Mouse (Mus musculus) adrenal gland, postnatal 10 days (tissue): ENCODE measurements around the gene Zfp14. TPM values are rescaled to one million over a fixed set of nuclear protein-coding genes. Genes with fewer than 3 reads are reported as not detected.

Source experiments
- DNase-seq: peaks from one replicate; pipeline ENCODE4 v3.0.0; 2021; ENCODE audit warnings: mixed read lengths
- microRNA-seq: library from miRNA; unstranded; fragments of <30 nt; microRNA quantifications from one replicate; pipeline ENCODE4 v1.2.0, GENCODE M21; 2021
- total RNA-seq, 2 experiments: library from RNA; stranded (reverse); gene quantifications; 2 replicates each; pipeline ENCODE4 v1.2.3; 2021

Zfp14 gene
- total RNA-seq, 2 experiments from 2014 or later, result 2.3 to 2.8 TPM

DNA sequence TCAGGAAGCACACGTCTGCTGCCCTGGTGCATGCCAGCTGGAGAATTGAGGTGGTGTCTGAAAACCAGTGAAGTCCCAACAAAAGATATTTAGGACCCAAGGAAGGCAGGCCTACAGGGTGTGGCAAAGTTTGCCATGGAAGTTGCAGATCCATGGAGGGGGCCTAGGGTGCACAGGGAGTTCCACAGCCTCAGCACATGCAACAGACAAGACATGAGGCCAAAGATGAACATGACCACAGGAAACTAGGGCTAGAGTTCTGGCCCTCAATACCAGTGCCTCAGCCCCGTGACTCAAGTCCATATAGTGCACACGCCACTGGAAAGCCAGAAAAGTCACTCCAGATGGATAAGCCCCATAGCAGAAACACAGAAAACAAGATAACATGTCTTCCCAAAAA, 22.6 kb downstream of the Zfp14 start:
- no peak for DNase-seq

DNA sequence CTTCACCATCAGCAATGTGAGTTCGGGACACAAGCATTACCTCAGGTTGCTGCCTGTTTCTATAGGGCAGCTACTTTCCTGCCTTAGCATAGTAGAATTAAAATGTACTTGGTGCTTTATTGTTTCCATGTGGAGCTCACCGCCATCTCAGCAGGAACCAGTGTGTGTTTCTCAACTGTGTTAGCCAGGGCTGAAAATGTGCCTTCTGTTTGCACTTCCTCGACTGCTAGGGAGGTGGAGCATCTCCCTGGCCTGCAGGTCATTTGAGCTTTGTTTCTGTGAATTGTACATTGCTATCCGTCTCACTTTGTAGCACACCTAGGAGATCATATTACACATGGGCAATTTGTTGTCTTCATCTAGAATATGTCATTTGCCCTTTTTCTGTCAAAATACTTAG, 23.8 kb downstream of the Zfp14 start:
- DNase-seq, result no peak

- no peak for DNase-seq
Measured at GRCm38 (mm10) chr7:30025358-30025757, 25.8 kb downstream of the Zfp14 start.

GRCm38 (mm10) chr7:30023800-30024199, 27.4 kb downstream of the Zfp14 start:
- no peak for DNase-seq

- DNase-seq, result no peak
Measured at GRCm38 (mm10) chr7:30023324-30023723, 27.9 kb downstream of the Zfp14 start.

GRCm38 (mm10) chr7:30019543-30019942, 31.6 kb downstream of the Zfp14 start:
- DNase-seq, result no peak

DNA sequence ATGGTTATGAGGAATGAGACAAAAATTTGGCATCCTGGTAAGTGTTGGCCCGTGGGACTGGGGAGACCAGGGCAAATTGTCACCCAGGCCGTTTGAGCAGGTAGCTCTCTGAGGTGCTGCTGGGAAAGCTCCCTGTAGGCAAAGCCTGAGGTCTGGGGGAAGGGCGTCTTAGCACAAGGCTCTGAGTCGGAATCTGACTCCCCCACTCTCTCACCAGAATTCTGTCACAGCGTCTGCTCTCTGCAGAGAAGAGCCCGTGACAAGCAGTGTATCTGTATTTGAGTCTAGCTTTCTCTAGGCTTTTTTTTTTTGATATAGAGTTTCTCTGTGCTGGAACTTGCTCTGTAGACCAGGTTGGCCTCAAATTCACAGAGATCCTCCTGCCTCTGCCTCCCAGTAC, 34.0 kb downstream of the Zfp14 start:
- no peak for DNase-seq

GRCm38 (mm10) chr7:30012956-30013363, 38.2 kb downstream of the Zfp14 start:
- peak; percentile 69 for DNase-seq

- DNase-seq, result no peak
Measured at GRCm38 (mm10) chr7:30010551-30011195, 40.5 kb downstream of the Zfp14 start.

- no peak for DNase-seq
Measured at GRCm38 (mm10) chr7:30009321-30010085, 41.7 kb downstream of the Zfp14 start.

- no peak for DNase-seq
Measured at GRCm38 (mm10) chr7:30008020-30008690, 43.0 kb downstream of the Zfp14 start.

DNA sequence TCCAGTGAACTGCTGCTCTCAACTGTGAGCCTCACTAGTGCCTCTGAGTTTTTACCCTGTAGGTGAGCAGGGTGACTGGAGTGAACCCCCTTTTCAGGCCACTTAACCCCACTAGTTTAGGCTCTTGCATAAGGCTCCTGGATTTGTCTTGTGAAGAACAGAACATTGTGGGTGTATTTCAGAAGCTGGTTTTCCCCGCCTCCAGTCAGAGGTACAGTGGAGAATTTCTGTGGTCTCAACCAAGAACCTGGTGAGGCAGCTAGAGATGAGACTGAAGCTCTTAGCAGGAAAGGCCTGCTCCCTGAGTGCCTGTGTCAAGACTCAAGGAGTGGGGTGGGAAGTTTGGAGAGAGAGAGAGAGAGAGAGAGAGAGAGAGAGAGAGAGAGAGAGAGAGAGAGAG, 43.6 kb downstream of the Zfp14 start:
- no peak for DNase-seq

DNA sequence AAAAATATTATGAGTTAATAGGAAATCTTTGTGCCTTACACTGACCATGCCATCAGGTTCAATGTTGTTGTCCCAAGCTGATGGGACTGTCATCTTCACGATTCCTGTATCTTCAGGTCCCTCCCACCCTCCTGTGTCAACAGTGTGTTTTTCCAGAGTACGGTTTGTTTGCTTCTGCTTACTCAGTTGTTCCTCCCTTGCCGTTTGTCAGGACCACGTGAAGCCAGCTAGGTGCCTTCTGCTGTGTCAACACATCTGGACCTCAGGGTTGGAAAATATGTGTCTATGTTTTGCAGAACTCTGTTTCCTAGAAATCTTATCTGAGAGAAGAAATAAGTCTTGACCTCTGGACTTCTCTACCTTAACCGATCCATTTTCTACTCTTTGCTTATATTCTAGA, 50.6 kb downstream of the Zfp14 start:
- DNase-seq, result no peak

DNA sequence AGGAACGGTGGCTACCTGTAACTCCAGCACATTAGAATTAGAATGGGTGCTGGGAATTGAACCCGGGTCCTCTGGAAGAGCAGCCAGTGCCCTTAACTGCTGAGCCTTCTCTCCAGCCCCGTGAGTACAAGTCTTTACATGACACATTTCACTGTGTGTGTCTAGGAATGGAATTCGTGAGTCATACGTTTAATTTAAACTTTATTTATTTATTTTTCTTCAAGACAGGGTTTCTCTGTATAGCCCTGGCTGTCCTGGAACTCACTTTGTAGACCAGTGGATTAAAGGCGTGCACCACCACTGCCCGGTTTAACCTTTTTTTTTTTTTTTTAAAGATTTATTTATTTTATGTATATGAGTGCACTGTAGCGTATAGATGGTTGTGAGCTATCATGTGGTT, 56.0 kb downstream of the Zfp14 start:
- no peak for DNase-seq

DNA sequence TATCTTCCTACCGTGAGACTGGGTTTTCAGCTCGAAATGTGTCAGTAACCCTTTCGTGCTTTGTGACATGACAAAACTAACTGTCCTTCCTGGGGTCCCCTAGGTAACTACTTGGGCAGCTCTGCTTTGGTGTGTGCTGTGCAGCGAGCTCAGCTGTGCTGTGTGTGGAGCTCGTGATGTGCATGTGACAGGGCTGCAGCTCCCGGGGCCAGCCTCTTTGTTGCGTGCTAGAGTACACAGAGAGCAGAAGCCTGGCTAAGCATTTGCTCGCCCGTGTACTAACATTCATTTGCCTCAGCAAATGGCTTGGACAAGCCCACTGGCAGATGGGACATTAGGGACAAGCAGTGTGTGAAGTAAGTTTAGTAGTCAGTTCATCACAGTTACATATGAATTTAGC, 57.8 kb downstream of the Zfp14 start:
- DNase-seq, result no peak

GRCm38 (mm10) chr7:29992698-29993097, 58.5 kb downstream of the Zfp14 start:
- DNase-seq, result no peak

DNA sequence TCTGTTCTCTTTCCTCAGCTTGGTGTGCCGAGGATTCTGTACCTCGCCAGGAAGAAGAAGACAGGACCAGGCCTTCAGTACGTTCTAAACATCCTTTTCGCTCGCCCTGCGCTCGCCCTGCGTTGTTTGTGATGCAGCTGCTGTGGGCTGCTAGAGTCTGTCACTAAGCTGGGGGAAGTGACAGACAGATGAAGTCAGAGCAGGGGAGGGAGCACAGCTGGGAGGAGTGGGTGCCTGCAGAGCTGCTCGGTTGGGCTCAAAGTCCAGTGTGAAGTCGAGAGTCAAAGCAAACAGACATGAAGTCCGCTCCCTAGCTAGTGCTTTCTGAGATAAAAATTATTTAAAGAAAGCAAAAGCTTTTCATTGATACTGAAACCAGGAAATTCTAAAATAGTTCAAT, 62.1 kb downstream of the Zfp14 start:
- DNase-seq, result peak; percentile 5

GRCm38 (mm10) chr7:29987551-29987950, 63.6 kb downstream of the Zfp14 start:
- no peak for DNase-seq

Small RNA genes within 50 kb of the gene (microRNA-seq; reads per million reads assigned to microRNA genes)
- not detected for gene Gm23368

Other genes starting within 250 kb of the Zfp14 start
- gene Zfp790, start 235.3 kb downstream of the Zfp14 start, total RNA-seq, result 10 to 100 TPM; 12.9 to 19.8 TPM
- gene Zfp940, start 197.7 kb downstream of the Zfp14 start, total RNA-seq, result 1 to 10 TPM in 1 of 2 experiments, under 1 TPM in 1; 0.87 to 1.2 TPM
- gene Zfp420, start 191.4 kb downstream of the Zfp14 start, total RNA-seq, result 1 to 10 TPM; 3.6 to 4.3 TPM
- 10 to 100 TPM; 10.6 to 13.0 TPM for gene Zfp27, start 144.8 kb downstream of the Zfp14 start, total RNA-seq
- 1 to 10 TPM; 6.6 to 8.1 TPM for gene Zfp383, start 143.2 kb downstream of the Zfp14 start, total RNA-seq
- 10 to 100 TPM in 1 of 2 experiments, 1 to 10 TPM in 1; 7.3 to 11.4 TPM for gene Zfp74, start 97.3 kb downstream of the Zfp14 start, total RNA-seq
- gene Zfp568, start 67.4 kb downstream of the Zfp14 start, total RNA-seq, result 10 to 100 TPM; 17.0 to 19.8 TPM
- 1 to 10 TPM; 1.4 to 2.2 TPM for gene Zfp82, start 21.5 kb upstream of the Zfp14 start, total RNA-seq
- under 1 TPM; 0.63 to 0.73 TPM for gene Gm26920, start 39.0 kb upstream of the Zfp14 start, total RNA-seq
- gene Zfp566, start 39.1 kb upstream of the Zfp14 start, total RNA-seq, result 1 to 10 TPM; 1.8 to 2.2 TPM
- gene Zfp260, start 43.4 kb upstream of the Zfp14 start, total RNA-seq, result 10 to 100 TPM; 42.0 to 44.7 TPM
- gene Zfp382, start 70.6 kb upstream of the Zfp14 start, total RNA-seq, result 1 to 10 TPM; 4.1 to 6.5 TPM
- gene Zfp146, start 118.4 kb upstream of the Zfp14 start, total RNA-seq, result 10 to 100 TPM; 57.4 to 65.2 TPM
- gene Cox7a1, start 132.8 kb upstream of the Zfp14 start, total RNA-seq, result 1,000 to 10,000 TPM; 1,474 to 1,616 TPM
- 100 to 1,000 TPM; 444 to 475 TPM for gene Capns1, start 147.4 kb upstream of the Zfp14 start, total RNA-seq
- 100 to 1,000 TPM; 103 to 108 TPM for gene Polr2i, start 180.6 kb upstream of the Zfp14 start, total RNA-seq
- gene Tbcb, start 180.9 kb upstream of the Zfp14 start, total RNA-seq, result 10 to 100 TPM; 73.6 to 81.0 TPM
- not detected for gene Ovol3, start 184.3 kb upstream of the Zfp14 start, total RNA-seq
- gene Thap8, start 228.7 kb upstream of the Zfp14 start, total RNA-seq, result under 1 TPM; 0.61 to 0.63 TPM
- gene Wdr62, start 229.0 kb upstream of the Zfp14 start, total RNA-seq, result 10 to 100 TPM; 12.1 to 14.3 TPM
- gene Clip3, start 240.3 kb upstream of the Zfp14 start, total RNA-seq, result 10 to 100 TPM; 31.6 to 36.5 TPM